Mouse (Mus musculus): ENCODE data around the gene Mas1.

DNA sequence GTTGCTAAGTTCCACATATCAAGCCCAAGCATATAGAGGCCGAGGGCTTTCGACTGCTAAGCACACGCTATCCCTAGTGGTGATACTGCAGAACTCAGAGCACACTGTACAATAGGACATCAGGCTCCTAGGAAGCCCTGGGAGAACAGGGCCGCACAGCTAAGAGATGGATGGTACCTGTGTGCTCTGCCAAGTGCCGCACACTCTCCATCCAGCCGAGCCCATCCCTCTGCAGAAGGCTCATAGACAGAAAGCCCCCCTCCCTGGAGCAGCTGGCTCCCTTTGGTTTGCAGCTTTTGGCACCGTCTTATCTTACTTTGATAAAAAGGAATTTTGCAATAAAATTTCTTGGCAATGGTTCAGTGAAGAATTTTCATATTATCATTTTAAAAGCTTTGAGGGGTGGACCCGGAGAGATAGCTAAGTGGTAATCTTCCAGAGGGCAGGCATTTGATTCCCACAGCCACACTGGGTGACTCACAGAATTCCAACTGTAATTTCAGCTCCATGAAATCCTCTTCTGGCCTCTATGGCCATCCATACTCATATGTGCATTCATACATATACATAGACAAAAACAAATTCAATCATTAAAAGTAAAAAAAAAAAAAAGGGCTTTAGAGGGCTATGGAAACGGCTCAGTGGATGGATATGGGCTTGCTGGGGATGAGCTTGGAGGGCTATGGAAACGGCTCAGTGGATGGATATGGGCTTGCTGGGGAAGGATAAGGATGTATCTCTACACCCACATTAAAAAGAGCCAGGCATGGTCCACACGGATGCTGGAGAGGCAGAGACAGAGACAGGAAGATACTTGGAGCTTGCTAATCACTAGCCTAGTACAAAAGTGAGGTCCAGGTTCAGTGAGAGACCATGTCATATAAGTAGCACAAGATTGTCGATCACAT, 68.3 kb downstream of the Mas1 start:
- TF ChIP-seq POLR2A (IDR thresholded peaks at IDR 0.05; ENCODE audit: borderline replicate concordance, extremely low read depth, insufficient read depth, insufficient read length, poor library complexity, severe bottlenecking) = no peak
- TF ChIP-seq CTCF (IDR thresholded peaks at IDR 0.05; ENCODE audit: borderline replicate concordance, extremely low read depth, insufficient read depth, insufficient read length) = no peak
